Mouse (Mus musculus) midbrain, embryonic 16.5 days (tissue): ENCODE data around the gene Gm13698. TPM values are rescaled to one million over a fixed set of nuclear protein-coding genes. Genes with fewer than 3 reads are reported as not detected.
"Not testable (repeated sequence)": the region's sequence is repeated elsewhere in the genome, so short reads cannot be mapped to it uniquely, and the experiment has no call there.

Experiments
- ATAC-seq: fragments of 200-750 bp; cut with Nextera tagmentation; 2 replicates; pipeline ENCODE4 v1.8.0; 2017; ENCODE audit warnings: moderate TSS enrichment
- H3K27ac ChIP-seq: fragments of 300-500 bp; sonication (generic); 2 replicates; pipeline ENCODE4 v1.5.1; 2014; ENCODE audit warnings: mild to moderate bottlenecking, low read length, mixed read lengths
- H3K27me3 ChIP-seq: fragments of 300-500 bp; sonication (generic); 2 replicates; pipeline ENCODE4 v1.6.1; 2014; ENCODE audit warnings: low read depth, low read length, mixed read lengths; ENCODE audit not compliant: control insufficient read depth, insufficient read depth
- H3K36me3 ChIP-seq: fragments of 300-500 bp; sonication (generic); 2 replicates; pipeline ENCODE4 v1.6.1; 2014; ENCODE audit warnings: mild to moderate bottlenecking, low read length, moderate library complexity, mixed read lengths; ENCODE audit not compliant: control insufficient read depth, insufficient read depth
- H3K4me1 ChIP-seq: fragments of 300-500 bp; sonication (generic); 2 replicates; pipeline ENCODE4 v1.6.1; 2014; ENCODE audit warnings: mild to moderate bottlenecking, low read length, mixed read lengths; ENCODE audit not compliant: control insufficient read depth, insufficient read depth
- H3K4me2 ChIP-seq: fragments of 300-500 bp; sonication (generic); 2 replicates; pipeline ENCODE4 v1.6.1; 2014; ENCODE audit warnings: mild to moderate bottlenecking, low read length, mixed read lengths
- H3K4me3 ChIP-seq: fragments of 300-500 bp; sonication (generic); 2 replicates; pipeline ENCODE4 v1.5.1; 2014; ENCODE audit warnings: low read depth, mild to moderate bottlenecking, low read length, moderate library complexity, mixed read lengths
- H3K9ac ChIP-seq: fragments of 300-500 bp; sonication (generic); 2 replicates; pipeline ENCODE4 v1.6.1; 2014; ENCODE audit warnings: low read depth, low read length, mixed read lengths
- H3K9me3 ChIP-seq: fragments of 300-500 bp; sonication (generic); replicated peaks from 2 replicates; pipeline ENCODE4 v1.6.1; 2014; ENCODE audit warnings: mild to moderate bottlenecking, low read length, mixed read lengths; ENCODE audit not compliant: control insufficient read depth, poor library complexity, severe bottlenecking
- WGBS: fragments of 180-500 bp; shearing (Covaris S2); extraction: QIAGEN DNeasy Blood & Tissue Kit; methylation state at CpG from one replicate; pipeline ENCODE4 v1.1.7; 2014; 5-methylcytosine and 5-hydroxymethylcytosine counted together
- polyA plus RNA-seq: library from polyadenylated mRNA; unstranded; fragments of >200 nt; fragmentation: Nextera tagmentation; extraction: Ambion mirVana; gene quantifications from 2 replicates; pipeline ENCODE4 v1.2.1, GENCODE M21; 2015

The Gm13698 gene
- polyA plus RNA-seq, 1 experiment from 2014 or later = not detected

DNA sequence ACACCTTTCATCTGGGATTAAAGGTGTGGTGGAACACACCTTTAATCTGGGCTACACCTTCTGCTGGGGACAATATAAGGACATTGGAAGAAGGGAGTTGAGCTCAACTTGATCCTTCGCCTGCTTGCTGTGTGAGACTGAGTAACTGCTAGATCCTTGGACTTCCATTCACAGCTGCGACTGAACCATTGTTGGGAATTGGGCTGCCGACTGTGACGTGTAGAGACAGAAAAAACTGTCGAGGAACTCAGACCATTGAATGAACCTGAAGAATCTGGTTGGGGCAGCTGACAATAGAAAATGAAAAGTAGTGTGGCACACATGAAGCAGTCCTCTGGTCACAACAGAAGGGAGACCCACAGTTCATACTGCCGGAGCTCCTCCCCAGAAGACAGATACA lies 28.9 kb downstream of the Gm13698 start, which contains the start of gene Gm13697:
Gene Gm13697 (plus strand): TSS at position 301 of the 400 bp plus-strand sequence.
- not testable (repeated sequence) for H3K27me3 ChIP-seq, H3K4me2 ChIP-seq, H3K9me3 ChIP-seq, H3K4me1 ChIP-seq, H3K9ac ChIP-seq, ATAC-seq, H3K4me3 ChIP-seq, H3K36me3 ChIP-seq, H3K27ac ChIP-seq
- WGBS = no CpG with 5 or more reads among the region's 6 CpGs

DNA sequence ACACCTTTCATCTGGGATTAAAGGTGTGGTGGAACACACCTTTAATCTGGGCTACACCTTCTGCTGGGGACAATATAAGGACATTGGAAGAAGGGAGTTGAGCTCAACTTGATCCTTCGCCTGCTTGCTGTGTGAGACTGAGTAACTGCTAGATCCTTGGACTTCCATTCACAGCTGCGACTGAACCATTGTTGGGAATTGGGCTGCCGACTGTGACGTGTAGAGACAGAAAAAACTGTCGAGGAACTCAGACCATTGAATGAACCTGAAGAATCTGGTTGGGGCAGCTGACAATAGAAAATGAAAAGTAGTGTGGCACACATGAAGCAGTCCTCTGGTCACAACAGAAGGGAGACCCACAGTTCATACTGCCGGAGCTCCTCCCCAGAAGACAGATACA lies 34.8 kb downstream of the Gm13698 start, which contains the start of gene Gm13691:
Gene Gm13691 (plus strand): TSS at position 301 of the 400 bp plus-strand sequence.
- not testable (repeated sequence) for H3K4me1 ChIP-seq, H3K36me3 ChIP-seq, H3K27me3 ChIP-seq, ATAC-seq, H3K9ac ChIP-seq, H3K4me2 ChIP-seq, H3K27ac ChIP-seq, H3K9me3 ChIP-seq, H3K4me3 ChIP-seq
- no CpG with 5 or more reads among the region's 6 CpGs for WGBS

DNA sequence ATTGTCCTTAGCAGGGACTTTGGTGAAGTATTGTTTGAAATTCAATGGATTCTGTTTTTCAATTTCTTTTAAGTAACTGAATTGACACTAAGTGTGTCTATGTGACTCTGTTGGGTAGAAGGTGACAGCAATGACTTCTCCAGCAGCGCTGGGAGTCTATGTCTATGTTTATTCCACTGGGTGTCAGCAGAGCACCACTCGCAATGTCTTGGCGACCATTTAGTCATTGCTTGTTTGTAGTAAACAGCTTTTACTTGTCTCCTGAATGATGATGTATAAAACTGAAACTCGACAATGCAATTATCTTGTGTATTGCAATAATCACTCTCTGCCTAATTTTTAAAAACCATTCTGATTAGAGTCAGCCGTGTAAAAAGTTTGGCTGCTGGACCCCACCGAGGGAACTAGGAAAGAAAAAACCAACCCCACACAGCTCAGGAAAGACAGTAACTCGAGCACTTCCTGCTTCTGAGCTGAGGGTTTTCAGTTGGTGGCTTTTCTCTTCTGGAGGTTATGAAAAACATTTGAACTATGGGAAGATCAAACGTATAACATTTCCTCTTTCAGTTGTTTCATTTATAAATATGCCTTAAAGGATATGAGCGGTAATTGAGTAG lies 38.3 kb downstream of the Gm13698 start:
- 70% methylated on average over 7 of the region's 9 CpGs for WGBS
- not testable (repeated sequence) for H3K4me1 ChIP-seq, ATAC-seq, H3K36me3 ChIP-seq, H3K4me2 ChIP-seq, H3K27ac ChIP-seq, H3K27me3 ChIP-seq, H3K4me3 ChIP-seq, H3K9ac ChIP-seq, H3K9me3 ChIP-seq

DNA sequence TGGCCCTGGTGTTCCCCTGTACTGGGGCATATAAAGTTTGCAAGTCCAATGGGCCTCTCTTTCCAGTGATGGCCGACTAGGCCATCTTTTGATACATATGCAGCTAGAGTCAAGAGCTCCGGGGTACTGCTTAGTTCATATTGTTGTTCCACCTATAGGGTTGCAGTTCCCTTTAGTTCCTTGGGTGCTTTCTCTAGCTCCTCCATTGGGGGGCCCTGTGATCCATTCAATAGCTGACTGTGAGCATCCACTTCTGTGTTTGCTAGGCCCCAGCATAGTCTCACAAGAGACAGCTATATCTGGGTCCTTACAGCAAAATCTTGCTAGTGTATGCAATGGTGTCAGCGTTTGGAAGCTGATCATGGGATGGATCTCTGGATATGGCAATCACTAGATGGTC lies 39.0 kb downstream of the Gm13698 start:
- H3K27ac ChIP-seq, H3K4me3 ChIP-seq, H3K27me3 ChIP-seq, H3K9ac ChIP-seq, H3K4me2 ChIP-seq, ATAC-seq, H3K4me1 ChIP-seq, H3K36me3 ChIP-seq, H3K9me3 ChIP-seq: not testable (repeated sequence)
- no CpG with 5 or more reads among the region's 3 CpGs for WGBS

Other genes with a start within 250 kb of the Gm13698 start
- gene Itgav, start 231.3 kb upstream of the Gm13698 start, polyA plus RNA-seq = 19.9 and 20.5 TPM in 2 replicates
- gene Fam171b, start 143.1 kb upstream of the Gm13698 start, polyA plus RNA-seq = 87.2 and 94.6 TPM in 2 replicates
- gene Zswim2, start 14.5 kb upstream of the Gm13698 start, polyA plus RNA-seq = not detected in 2 replicates
- not detected in 2 replicates for gene Gm13693, start 5.8 kb downstream of the Gm13698 start, polyA plus RNA-seq
- not detected in 2 replicates for gene Gm13695, start 11.6 kb downstream of the Gm13698 start, polyA plus RNA-seq
- not detected in 2 replicates for gene Gm13696, start 17.4 kb downstream of the Gm13698 start, polyA plus RNA-seq
- gene Gm13694, start 23.2 kb downstream of the Gm13698 start, polyA plus RNA-seq = not detected in 2 replicates
- not detected in 2 replicates for gene Gm13697, start 29.1 kb downstream of the Gm13698 start, polyA plus RNA-seq
- gene Gm13691, start 34.9 kb downstream of the Gm13698 start, polyA plus RNA-seq = not detected in 2 replicates